Mouse (Mus musculus) brown adipose tissue, adult 24 weeks (tissue): ENCODE measurements around the gene Mok. TPM values are rescaled to one million over a fixed set of nuclear protein-coding genes. Genes with fewer than 3 reads are reported as not detected.

Source experiments
- H3K27ac ChIP-seq: fragments of 200-500 bp; replicated peaks from 2 replicates; pipeline ENCODE4 v1.5.1; 2012; ENCODE audit warnings: low read depth, mild to moderate bottlenecking, low read length
- H3K4me1 ChIP-seq: fragments of 200-500 bp; 2 replicates; pipeline ENCODE4 v1.6.1; 2012; ENCODE audit warnings: low read length, mixed read lengths; ENCODE audit not compliant: control insufficient read depth, insufficient read depth, insufficient read length
- H3K4me3 ChIP-seq: fragments of 200-500 bp; 2 replicates; pipeline ENCODE4 v1.5.1; 2012; ENCODE audit warnings: low read depth, mild to moderate bottlenecking, low read length, moderate library complexity; ENCODE audit not compliant: insufficient read depth
- polyA plus RNA-seq: library from polyadenylated mRNA; stranded (reverse); fragments of >200 nt; gene quantifications from 2 replicates; pipeline ENCODE4 v1.2.4, GENCODE M21; 2012; ENCODE audit not compliant: missing spikeins, insufficient read depth, insufficient read length

The Mok gene
- polyA plus RNA-seq, 1 experiment = not detected

DNA sequence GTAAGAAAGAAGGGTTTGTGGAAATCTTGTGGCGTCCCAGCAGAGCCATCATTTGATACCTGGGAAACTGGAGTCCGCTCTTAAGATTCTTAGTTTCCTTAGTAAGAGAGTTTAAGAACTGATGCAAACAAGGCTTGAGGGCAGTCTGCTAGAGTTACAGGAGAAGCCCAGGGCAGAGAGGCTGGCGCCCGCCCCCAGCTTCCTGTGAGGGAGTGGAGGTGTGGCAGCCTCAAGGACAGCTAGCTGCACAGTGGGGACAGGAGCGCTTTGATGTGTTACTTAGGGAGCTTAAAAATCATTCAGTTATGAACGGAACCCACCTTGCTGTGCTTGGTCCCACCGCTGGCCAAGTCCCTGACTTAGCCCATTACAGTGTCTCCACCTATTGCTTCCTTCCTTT, 16.5 kb upstream of the Mok start:
- Histone ChIP-seq H3K4me1 (no peaks in the 10 kb centered on the region), H3K27ac (no peak overlapping the region), H3K4me3 (no peak overlapping the region)

DNA sequence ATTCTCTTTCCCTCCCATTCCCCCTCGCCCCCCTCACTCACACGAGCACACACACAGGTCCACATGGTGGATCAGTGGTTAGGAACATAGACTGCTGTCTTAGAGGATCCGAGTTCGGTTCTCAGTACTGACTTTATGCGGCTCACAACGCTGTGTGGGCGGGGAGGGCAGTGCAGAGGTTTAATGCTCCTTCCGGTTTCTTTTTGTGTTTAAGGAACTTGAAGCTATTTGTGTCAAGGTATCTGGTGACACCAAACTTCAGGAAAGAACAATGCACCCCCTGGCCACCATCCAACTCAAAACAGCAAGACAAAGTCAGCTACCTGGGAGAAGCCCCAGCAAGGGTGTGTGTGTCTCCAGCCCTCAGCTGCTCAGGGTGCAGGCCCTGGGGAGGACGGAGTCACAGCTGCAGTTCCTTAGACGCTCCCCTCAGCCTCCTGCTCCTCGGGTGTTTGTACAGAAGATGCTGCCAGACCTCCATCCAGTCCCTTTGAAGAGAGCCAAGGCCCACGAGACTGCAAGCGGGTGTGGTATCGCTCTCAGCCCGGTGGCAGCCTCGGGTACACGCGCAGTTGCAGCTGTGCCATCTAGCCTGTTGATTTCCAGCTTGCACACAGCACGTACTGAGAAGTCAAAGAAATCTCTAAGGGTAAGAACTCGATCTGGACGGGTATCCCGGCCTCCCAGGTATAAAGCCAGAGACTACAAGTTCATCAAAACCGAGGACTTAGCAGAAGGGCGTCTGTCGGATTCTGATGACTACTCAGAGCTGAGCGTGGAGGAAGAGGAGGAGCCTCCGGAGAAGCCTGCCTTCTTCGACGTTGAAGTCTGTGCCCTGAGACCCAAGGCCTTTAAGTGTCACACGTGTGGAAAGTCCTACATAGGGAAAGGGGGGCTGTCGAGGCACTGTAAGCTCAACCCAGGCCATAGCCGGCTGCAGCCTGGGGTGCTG, 14.3 kb upstream of the Mok start:
- no peak overlapping the region for H3K27ac ChIP-seq
- H3K4me1 ChIP-seq = peaks cover 6% of the 10 kb centered on the region
- H3K4me3 ChIP-seq = 0 out of 2 replicates have a peak overlapping the region, but pooled peaks have one; percentile 3

DNA sequence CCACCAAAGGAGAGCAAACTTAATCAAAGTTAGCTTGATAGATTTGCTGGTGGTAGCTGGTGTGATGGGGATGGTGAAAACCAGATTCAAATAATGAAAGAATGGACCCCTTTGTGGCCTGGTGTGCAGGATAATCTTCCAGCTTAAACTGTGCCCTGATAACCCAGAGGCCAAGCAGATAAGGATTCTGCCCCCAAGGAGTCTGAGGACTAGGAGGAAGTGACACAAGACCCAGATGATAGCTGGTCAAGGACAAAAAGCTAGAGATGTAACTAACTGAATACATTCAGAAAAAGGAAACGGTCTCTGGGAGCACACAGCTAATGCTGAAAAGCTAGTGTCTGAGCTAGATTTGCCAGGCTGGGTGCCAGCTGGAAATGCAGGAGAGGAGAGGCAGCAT, 11.2 kb upstream of the Mok start:
- no peak overlapping the region for H3K4me3 ChIP-seq
- peaks cover 6% of the 10 kb centered on the region for H3K4me1 ChIP-seq
- H3K27ac ChIP-seq = no peak overlapping the region

DNA sequence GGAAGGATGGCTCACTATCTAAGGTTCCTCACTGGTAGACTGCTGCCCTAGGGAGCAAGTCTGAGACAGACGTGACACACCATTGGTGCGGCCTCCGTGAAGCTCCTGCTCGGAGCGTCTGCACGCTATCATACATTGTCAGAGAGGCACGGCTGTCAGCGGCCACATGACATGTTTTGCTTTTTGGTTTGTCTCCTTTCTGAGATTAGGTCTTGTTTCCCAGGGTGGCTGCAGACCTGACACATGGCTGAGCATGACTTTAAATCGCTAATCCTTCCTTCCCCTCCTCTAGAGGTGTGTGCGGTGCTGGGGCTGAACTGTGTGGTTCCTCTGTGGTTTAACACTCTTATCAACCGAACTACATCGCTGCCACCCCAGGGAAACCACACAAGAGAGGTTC, 10.7 kb upstream of the Mok start:
- Histone ChIP-seq H3K27ac (no peak overlapping the region), H3K4me3 (peak overlapping the region; percentile 89), H3K4me1 (peaks cover 6% of the 10 kb centered on the region)

DNA sequence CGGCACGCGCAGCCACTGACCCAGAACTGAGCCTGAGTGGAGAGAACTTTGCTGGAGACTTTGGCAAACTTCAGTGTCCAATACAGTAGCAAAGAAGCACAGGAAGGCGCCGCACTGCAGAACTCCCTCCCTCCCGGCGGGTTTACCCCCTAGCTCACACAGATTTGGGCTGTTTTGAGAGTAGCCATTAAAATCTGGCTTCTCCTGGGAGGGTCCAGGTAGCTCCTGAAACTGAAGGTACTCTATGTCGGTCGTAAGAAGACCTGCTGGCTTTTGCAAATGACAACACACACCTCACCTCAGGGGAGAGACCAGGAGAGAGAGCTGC, 10.2 kb upstream of the Mok start:
- Histone ChIP-seq H3K27ac (no peak overlapping the region), H3K4me3 (peak overlapping the region; percentile 89), H3K4me1 (peaks cover 8% of the 10 kb centered on the region)

DNA sequence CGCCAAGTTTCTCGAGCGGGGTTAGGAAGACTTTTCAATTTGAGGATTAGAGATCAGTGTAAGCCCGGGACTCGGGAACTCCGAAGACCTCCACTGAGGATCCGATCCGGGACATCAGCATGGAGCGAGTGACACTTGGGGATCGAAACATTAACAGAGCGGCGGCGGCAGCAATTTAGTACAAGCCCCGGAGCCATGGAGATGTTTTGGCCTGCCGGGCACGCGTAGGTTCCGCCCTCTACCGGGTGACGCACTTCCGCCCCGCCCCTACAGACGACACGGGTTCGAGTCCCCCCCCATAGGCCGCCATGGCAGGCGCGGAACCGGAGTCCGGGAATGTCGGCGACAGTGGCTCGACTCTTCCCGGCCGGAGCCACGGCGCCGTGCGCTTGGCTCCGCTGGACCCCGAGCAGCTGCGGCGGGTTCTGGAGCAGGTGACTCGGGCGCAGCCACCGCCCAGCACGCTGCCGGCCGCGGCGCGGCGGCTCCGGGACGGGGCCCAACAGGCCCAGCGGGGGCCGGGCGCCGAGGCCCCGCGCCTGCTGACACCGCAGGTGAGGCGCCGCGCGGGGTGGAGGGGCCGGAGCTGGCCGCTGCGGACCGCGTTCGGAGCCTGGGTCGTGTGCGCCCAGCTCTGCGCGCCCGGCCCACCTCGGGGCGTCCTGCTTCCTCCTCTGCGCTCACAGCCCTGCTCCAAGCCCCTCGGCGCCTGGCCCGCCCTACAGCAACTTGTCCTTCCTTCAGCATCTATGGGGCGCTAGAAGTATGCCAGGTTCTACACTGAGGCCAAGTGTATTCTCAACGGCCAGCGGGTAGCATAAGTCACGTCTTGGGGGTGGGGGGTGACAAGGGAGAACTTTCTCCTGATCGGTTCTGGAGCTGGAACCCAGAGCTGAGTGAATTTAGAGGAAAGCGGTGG, 9.5 kb upstream of the Mok start, which contains the start of gene Zfp839:
Zfp839 (plus strand) TSS at position 244 of the 919 bp plus-strand sequence.
- Histone ChIP-seq H3K4me1 (peaks cover 8% of the 10 kb centered on the region), H3K27ac (peak within 1 kb of the TSS; percentile 78)

DNA sequence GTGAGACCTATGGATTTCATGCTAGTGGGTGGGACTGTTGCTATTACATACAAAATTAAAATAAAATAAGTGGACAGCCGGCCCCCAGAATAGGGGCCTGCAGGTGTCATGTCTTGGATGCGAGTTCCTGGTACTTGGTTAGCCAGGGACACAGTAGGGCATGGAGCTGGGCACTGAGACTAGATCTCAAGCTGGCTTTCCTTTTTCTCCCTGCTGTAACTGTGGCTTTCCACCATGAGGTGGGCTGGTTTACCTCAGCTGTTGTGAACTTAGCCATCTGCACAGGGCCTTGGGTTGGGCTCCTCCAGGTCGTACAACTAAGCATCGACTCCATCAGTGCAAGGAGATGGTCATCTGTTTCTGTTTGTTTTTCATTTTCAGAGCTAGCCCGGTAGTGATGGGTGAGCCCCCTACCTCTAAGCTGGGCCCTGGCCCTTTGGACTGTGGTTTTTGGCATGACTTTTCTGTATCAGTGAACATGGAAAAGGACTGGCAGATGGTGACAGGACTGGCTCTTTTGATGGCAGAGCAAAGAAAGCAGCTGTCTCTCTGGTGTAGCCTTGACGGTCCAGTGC, 5.5 kb upstream of the Mok start:
- H3K4me3 ChIP-seq = peak overlapping the region; percentile 89
- peaks cover 6% of the 10 kb centered on the region for H3K4me1 ChIP-seq
- H3K27ac ChIP-seq = no peak overlapping the region

More for the DNA sequence above, 9.5 kb upstream of the Mok start, which contains the start of gene Zfp839:
- H3K4me3 ChIP-seq = peak within 1 kb of the TSS; percentile 89

DNA sequence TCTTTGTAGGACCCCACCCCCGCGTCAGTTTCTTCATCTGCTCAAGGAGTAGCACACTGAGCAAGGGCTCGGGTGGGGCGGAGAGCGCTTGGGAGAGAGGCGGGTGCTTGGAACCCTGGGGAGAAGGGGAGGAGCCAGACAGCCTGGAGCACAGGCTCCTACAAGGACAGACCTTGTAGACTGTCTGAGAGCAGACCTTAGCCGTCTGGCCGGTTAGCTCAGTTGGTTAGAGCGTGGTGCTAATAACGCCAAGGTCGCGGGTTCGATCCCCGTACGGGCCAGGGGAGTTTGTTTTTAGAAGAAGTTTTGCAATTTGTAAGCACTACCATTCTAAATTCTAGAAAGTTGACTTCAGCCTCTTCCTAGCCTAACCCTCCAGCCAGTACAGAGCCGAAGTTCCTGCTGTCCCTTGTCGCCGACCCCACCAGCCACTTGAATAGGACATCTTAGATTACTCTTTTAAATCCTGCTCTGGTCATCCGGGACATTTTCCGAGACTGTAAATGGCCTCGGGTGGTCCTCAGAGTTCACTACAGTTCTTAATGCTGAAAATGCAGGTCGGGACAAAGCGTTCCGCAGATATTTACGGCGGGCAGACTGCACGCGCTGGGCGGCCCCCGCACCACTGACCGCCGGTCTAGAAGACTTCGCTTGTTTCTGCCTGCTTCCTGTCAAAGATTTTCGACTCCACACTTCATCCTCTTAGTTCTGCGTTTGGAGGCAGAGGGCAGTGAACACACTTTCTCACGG, 4.6 kb upstream of the Mok start:
- peak overlapping the region; percentile 89 for H3K4me3 ChIP-seq
- peaks cover 2% of the 10 kb centered on the region; the same call in 1 of the 2 replicates for H3K4me1 ChIP-seq
- H3K27ac ChIP-seq = peak overlapping the region; percentile 69

DNA sequence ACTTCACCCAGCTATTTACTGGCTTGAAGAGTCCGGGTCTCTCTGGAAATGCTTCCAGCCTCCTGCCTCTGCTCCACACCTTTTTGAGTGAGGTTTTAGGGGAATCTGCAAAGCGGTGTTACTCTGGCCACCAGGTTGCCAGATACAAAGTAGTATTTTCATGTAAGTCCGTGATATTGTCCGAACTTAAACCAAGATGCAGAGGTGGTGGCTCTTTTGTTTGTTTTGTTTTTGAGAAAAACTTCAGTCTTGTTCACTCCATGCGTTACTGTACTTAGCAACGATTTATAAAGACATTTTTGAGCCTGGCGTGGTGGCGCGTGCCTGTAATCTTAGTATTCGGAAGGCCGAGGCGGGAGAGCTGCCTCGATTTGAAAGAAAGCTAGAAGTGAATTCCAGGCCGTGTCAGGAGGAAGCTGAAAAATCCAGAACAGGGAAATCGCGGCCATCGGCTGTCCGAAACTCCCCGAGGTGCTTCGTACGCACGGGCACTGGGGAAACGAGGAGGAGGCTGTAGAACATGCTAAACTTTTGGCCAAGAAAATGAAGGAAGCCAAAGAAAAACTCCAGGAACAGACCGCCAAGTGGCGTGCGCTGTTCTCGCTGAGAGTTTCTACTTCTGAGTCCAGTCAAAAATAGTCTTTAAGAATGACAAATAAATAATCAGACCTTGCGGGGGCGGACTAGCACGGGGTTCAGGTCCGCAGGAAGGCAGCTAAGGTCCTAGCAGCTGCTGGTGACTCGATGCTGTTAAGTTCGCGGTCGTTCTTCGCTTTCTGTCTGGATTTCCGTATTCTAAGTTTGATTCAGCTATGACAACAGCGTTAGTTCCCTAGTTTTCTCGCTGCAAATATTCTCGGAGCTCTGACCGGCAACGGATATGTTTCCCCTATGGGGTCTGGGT, 3.7 kb upstream of the Mok start:
- Histone ChIP-seq H3K4me1 (peaks cover 2% of the 10 kb centered on the region; the same call in 1 of the 2 replicates), H3K4me3 (peak overlapping the region; percentile 89), H3K27ac (peak overlapping the region; percentile 62)

DNA sequence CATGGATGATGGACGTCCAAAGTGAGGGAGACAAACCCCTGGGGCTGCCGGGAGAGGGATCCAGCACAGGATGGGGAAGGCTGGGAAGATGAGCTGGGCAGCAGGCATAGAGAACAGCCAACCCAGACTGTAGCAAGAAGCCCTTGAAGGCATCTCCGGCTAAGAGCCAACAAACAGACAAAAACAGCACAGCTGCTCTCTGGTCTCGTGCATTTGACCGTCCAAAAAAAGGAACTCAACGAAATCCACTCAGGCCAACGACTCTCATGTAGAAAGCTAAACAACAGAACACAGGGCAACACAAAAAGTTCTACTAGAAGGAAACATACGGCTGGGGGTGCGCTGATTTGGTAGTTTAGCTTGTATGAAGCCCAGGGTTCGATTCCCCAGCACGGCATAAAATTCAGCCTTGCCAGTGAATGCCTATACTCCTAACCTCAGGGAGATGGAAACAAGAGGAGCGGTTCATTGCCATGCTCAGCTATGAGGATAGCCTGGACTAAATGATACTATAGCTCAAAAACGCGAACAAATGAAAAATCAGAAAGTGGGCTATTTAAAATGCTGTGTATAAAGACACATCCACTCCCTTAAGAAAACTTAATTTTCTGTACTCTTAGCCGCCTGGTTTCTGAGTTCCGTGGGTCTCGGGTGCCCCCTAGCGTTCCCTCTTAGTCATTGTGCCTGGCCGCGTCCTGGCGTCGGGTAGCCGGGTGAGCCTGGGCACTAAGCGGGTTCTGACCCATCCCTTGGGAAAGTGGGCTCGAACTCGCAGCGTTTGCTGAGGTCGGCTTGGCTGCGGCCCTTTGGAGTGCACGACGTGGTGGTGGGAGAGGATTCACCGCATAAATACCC, 2.7 kb upstream of the Mok start:
- Histone ChIP-seq H3K4me3 (peak overlapping the region; percentile 89), H3K27ac (no peak overlapping the region; the same call in 1 of the 2 replicates), H3K4me1 (peaks cover 2% of the 10 kb centered on the region; the same call in 1 of the 2 replicates)

DNA sequence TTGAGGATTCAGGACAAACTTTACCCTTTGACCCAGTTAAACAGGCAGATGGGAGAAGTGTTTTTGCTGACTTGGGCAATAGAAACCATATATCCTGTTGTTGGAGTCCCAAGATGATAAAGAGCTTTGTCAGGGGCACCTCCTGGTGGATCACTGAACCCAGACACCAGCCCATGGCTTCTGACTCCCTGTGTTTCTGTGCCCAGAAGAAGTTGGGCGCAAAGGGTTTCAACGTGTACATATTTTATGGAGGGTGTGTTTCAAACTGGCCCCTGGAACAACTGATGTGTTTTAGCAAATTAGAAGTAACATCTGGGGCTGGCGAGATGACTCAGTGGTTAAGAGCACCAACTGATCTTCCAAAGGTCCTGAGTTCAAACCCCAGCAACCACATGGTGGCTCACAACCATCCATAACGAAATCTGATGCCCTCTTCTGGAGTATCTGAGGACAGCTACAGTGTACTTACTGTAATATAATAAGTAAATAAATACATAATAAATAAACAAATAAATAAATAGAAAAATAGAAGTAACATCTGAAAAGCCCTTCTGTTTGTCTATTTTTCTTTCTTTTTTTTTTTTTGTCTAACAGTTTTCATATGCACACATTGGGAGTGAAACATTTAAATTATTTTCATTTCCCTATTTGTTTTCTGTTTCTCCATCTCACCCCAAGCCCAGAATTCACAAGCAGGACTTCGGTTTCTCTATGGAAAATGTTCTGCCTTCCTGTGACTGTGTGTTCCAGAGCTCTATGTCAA, 1.2 kb upstream of the Mok start:
- H3K27ac ChIP-seq = no peak overlapping the region
- peaks cover 2% of the 10 kb centered on the region; the same call in 1 of the 2 replicates for H3K4me1 ChIP-seq
- no peak overlapping the region for H3K4me3 ChIP-seq

DNA sequence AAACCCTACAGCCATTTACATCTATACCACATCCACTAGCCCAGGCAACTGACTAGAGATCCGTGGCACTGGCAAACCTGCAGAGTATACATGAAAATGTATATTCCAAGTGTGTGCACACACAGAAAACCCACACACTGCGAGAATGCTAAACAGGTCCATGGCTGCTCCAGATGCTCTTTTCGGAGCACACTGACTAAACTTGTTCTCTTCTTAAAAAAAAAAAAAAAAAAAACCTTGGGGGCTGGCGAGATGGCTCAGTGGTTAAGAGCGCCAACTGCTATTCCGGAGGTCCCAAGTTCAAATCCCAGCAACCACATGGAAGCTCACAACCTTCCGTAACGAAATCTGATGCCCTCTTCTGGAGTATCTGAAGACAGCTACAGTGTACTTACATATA, 2.9 kb downstream of the Mok start:
- no peak overlapping the region for H3K4me3 ChIP-seq
- H3K27ac ChIP-seq = no peak overlapping the region
- no peaks in the 10 kb centered on the region for H3K4me1 ChIP-seq
